Mouse (Mus musculus): ENCODE data around the gene Pfkl.
A peak's percentile ranks its signal among the peaks of the same experiment; 100 is the strongest.
"Not testable (repeated sequence)": the region's sequence is repeated elsewhere in the genome, so short reads cannot be mapped to it uniquely, and the experiment has no call there.

Gene Pfkl

GRCm38 (mm10) chr10:78012661-78013495 is 3.0 kb upstream of the Pfkl start:
- DNase-seq (ENCODE audit: low spot score): no peak

- not testable (repeated sequence) for DNase-seq (ENCODE audit: low spot score)
These were observed 1.2 kb upstream of the Pfkl start for GRCm38 (mm10) chr10:78011116-78011515.

GRCm38 (mm10) chr10:78010335-78010734 is 452 bp upstream of the Pfkl start:
- DNase-seq (ENCODE audit: low spot score): peak; percentile 38

- DNase-seq (ENCODE audit: low spot score): peak; percentile 97
These were observed 519 bp downstream of the Pfkl start for GRCm38 (mm10) chr10:78009184-78009944.

- no peak for DNase-seq (ENCODE audit: low spot score)
These were observed 1.7 kb downstream of the Pfkl start for GRCm38 (mm10) chr10:78008169-78008568.

- no peak for DNase-seq (ENCODE audit: low spot score)
These were observed 2.7 kb downstream of the Pfkl start for GRCm38 (mm10) chr10:78007203-78007602.

GRCm38 (mm10) chr10:78005791-78006438 is 4.0 kb downstream of the Pfkl start:
- DNase-seq (ENCODE audit: low spot score): no peak

- DNase-seq (ENCODE audit: low spot score): no peak
These were observed 5.3 kb downstream of the Pfkl start for GRCm38 (mm10) chr10:78004479-78005100.

GRCm38 (mm10) chr10:78002316-78002715 is 7.6 kb downstream of the Pfkl start:
- no peak for DNase-seq (ENCODE audit: low spot score)

- DNase-seq (ENCODE audit: low spot score): no peak
These were observed 8.1 kb downstream of the Pfkl start for GRCm38 (mm10) chr10:78001796-78002195.

GRCm38 (mm10) chr10:78000200-78000599 is 9.7 kb downstream of the Pfkl start:
- DNase-seq (ENCODE audit: low spot score): no peak

GRCm38 (mm10) chr10:77995639-77996038 is 14.2 kb downstream of the Pfkl start:
- DNase-seq (ENCODE audit: low spot score): no peak

- no peak for DNase-seq (ENCODE audit: low spot score)
These were observed 24.1 kb downstream of the Pfkl start for GRCm38 (mm10) chr10:77985775-77986174.

GRCm38 (mm10) chr10:77984660-77985059 is 25.2 kb downstream of the Pfkl start:
- peak; percentile 92 for DNase-seq (ENCODE audit: low spot score)

GRCm38 (mm10) chr10:77978351-77979350 is 31.2 kb downstream of the Pfkl start, which contains the start of gene 1810043G02Rik:
1810043G02Rik (plus strand) TSS chr10:77978524.
- DNase-seq (ENCODE audit: low spot score): peak; percentile 98

GRCm38 (mm10) chr10:77976458-77977150 is 33.3 kb downstream of the Pfkl start:
- DNase-seq (ENCODE audit: low spot score): no peak

- no peak for DNase-seq (ENCODE audit: low spot score)
These were observed 34.2 kb downstream of the Pfkl start for GRCm38 (mm10) chr10:77975653-77976052.

- no peak for DNase-seq (ENCODE audit: low spot score)
These were observed 35.1 kb downstream of the Pfkl start for GRCm38 (mm10) chr10:77974811-77975210.

- DNase-seq (ENCODE audit: low spot score): no peak
These were observed 35.6 kb downstream of the Pfkl start for GRCm38 (mm10) chr10:77974323-77974722.

All from embryo, embryonic 10.5 days (tissue).